Mouse (Mus musculus): ENCODE measurements around the gene B4galnt2.
A peak's percentile ranks its signal among the peaks of the same experiment; 100 is the strongest.
"Not testable (repeated sequence)": the region's sequence is repeated elsewhere in the genome, so short reads cannot be mapped to it uniquely, and the experiment has no call there.

The B4galnt2 gene

GRCm38 (mm10) chr11:95896446-95897179, 18.1 kb downstream of the B4galnt2 start:
- no peak for DNase-seq (ENCODE audit: extremely low read depth, insufficient read length, low spot score)

- DNase-seq (ENCODE audit: extremely low read depth, insufficient read length, low spot score), result no peak
These were observed 24.1 kb downstream of the B4galnt2 start for GRCm38 (mm10) chr11:95890462-95891051.

- DNase-seq (ENCODE audit: extremely low read depth, insufficient read length, low spot score), result not testable (repeated sequence)
These were observed 34.8 kb downstream of the B4galnt2 start for GRCm38 (mm10) chr11:95879861-95880260.

- no peak for DNase-seq (ENCODE audit: extremely low read depth, insufficient read length, low spot score)
These were observed 38.4 kb downstream of the B4galnt2 start for GRCm38 (mm10) chr11:95876296-95876695.

- peak; percentile 62 for DNase-seq (ENCODE audit: extremely low read depth, insufficient read length, low spot score)
These were observed 38.9 kb downstream of the B4galnt2 start for GRCm38 (mm10) chr11:95875804-95876203.

GRCm38 (mm10) chr11:95869918-95870470, 44.7 kb downstream of the B4galnt2 start:
- DNase-seq (ENCODE audit: extremely low read depth, insufficient read length, low spot score), result no peak

- DNase-seq (ENCODE audit: extremely low read depth, insufficient read length, low spot score), result no peak
These were observed 45.2 kb downstream of the B4galnt2 start for GRCm38 (mm10) chr11:95869442-95869841.

- no peak for DNase-seq (ENCODE audit: extremely low read depth, insufficient read length, low spot score)
These were observed 53.3 kb downstream of the B4galnt2 start for GRCm38 (mm10) chr11:95861397-95861796.

- DNase-seq (ENCODE audit: extremely low read depth, insufficient read length, low spot score), result peak; percentile 29
These were observed 54.6 kb downstream of the B4galnt2 start for GRCm38 (mm10) chr11:95860071-95860490.

GRCm38 (mm10) chr11:95859468-95859855, 55.2 kb downstream of the B4galnt2 start:
- peak; percentile 92 for DNase-seq (ENCODE audit: extremely low read depth, insufficient read length, low spot score)

GRCm38 (mm10) chr11:95858528-95859467, 55.9 kb downstream of the B4galnt2 start:
- peak; percentile 99 for DNase-seq (ENCODE audit: extremely low read depth, insufficient read length, low spot score)

- no peak for DNase-seq (ENCODE audit: extremely low read depth, insufficient read length, low spot score)
These were observed 56.8 kb downstream of the B4galnt2 start for GRCm38 (mm10) chr11:95857716-95858527.

- no peak for DNase-seq (ENCODE audit: extremely low read depth, insufficient read length, low spot score)
These were observed 57.4 kb downstream of the B4galnt2 start for GRCm38 (mm10) chr11:95857306-95857705.

GRCm38 (mm10) chr11:95853684-95854083, 61.0 kb downstream of the B4galnt2 start:
- peak; percentile 57 for DNase-seq (ENCODE audit: extremely low read depth, insufficient read length, low spot score)

- no peak for DNase-seq (ENCODE audit: extremely low read depth, insufficient read length, low spot score)
These were observed 63.8 kb downstream of the B4galnt2 start for GRCm38 (mm10) chr11:95850898-95851297.

- DNase-seq (ENCODE audit: extremely low read depth, insufficient read length, low spot score), result no peak
These were observed 69.8 kb downstream of the B4galnt2 start for GRCm38 (mm10) chr11:95844935-95845334.

- no peak for DNase-seq (ENCODE audit: extremely low read depth, insufficient read length, low spot score)
These were observed 71.2 kb downstream of the B4galnt2 start for GRCm38 (mm10) chr11:95843421-95843950.

- no peak for DNase-seq (ENCODE audit: extremely low read depth, insufficient read length, low spot score)
These were observed 71.7 kb downstream of the B4galnt2 start for GRCm38 (mm10) chr11:95842953-95843352.

- DNase-seq (ENCODE audit: extremely low read depth, insufficient read length, low spot score), result no peak
These were observed 72.5 kb downstream of the B4galnt2 start, which contains the start of gene Abi3 for GRCm38 (mm10) chr11:95842074-95842681. Gene Abi3, minus strand, starts transcription at chr11:95842476.

All from 3134 (cell line).